Mouse (Mus musculus) E14TG2a.4 (cell line): ENCODE measurements around the gene Ddx5.
"Not testable (repeated sequence)": the region's sequence is repeated elsewhere in the genome, so short reads cannot be mapped to it uniquely, and the experiment has no call there.

ENCODE experiments used
- CTCF ChIP-seq: conservative IDR thresholded peaks from 2 replicates; pipeline ENCODE4 v1.5.1; 2014; ENCODE audit warnings: low read length
- POU5F1 ChIP-seq: IDR thresholded peaks from 2 replicates; pipeline ENCODE4 v1.6.1; 2014; ENCODE audit warnings: low read length, borderline replicate concordance

DNA sequence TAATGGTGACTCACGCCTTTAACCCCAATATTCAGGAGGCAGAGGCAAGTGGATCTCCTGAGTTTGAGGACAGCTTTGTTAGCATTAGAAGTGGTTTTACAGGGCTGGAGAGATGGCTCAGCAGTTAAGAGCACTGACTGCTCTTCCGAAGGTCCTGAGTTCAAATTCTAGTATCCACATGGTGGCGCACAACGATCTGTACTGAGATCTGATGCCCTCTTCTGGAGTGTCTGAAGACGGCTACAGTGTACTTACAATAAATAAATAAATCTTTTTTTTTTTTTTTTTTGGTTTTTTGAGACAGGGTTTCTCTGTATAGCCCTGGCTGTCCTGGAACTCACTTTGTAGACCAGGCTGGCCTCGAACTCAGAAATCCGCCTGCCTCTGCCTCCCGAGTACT is 48.3 kb downstream of the Ddx5 start:
- TF ChIP-seq POU5F1, CTCF: not testable (repeated sequence)
